Mouse (Mus musculus) olfactory bulb, adult 2 months (tissue): ENCODE measurements at regions not wholly inside any gene's neighbourhood (a gene's known extent, or its start where the extent isn't known, plus 50 kb on each side); places are given as distances from the start of the nearest gene placed in this dataset.

Experiments used
- CTCF ChIP-seq: fragments of 200-500 bp; IDR thresholded peaks from 2 replicates; pipeline ENCODE4 v1.5.1; 2012; ENCODE audit warnings: low read depth, mild to moderate bottlenecking, low read length, moderate library complexity; ENCODE audit not compliant: insufficient read depth
- POLR2A ChIP-seq: fragments of 200-500 bp; IDR thresholded peaks from 2 replicates; pipeline ENCODE4 v1.6.1; 2012; ENCODE audit warnings: mild to moderate bottlenecking, low read depth, low read length, moderate library complexity; ENCODE audit not compliant: insufficient read depth

DNA sequence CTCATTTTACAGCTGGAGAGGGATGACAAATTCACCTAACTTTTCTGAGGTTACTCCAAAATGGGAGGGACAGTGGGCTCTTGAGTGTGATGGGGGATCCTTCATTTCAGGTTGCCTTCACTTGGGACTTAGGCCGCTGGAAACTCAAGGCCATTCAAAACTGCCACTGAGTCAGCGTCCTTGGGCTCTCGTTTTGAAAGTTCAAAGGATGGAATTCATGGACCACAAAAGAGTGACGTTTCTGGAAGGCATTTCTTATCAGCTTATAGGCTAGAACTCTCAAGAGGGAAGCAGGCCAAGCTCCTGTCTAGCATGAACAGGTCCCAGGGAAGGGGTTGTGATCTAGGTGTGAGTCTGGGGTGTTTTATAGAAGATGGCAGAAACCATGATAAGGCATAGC lies 233.3 kb downstream of the Csl start:
- no peak for TF ChIP-seq CTCF
- TF ChIP-seq POLR2A: no peak
